Mouse (Mus musculus): ENCODE results near the gene Sap25. TPM values are rescaled to one million over a fixed set of nuclear protein-coding genes. Genes with fewer than 3 reads are reported as not detected.
A peak's percentile ranks its signal among the peaks of the same experiment; 100 is the strongest.

Gene Sap25
- 4.8 and 6.4 TPM in 2 replicates for polyA plus RNA-seq (2016; fragmentation: Nextera tagmentation; extraction: Ambion mirVana)

DNA sequence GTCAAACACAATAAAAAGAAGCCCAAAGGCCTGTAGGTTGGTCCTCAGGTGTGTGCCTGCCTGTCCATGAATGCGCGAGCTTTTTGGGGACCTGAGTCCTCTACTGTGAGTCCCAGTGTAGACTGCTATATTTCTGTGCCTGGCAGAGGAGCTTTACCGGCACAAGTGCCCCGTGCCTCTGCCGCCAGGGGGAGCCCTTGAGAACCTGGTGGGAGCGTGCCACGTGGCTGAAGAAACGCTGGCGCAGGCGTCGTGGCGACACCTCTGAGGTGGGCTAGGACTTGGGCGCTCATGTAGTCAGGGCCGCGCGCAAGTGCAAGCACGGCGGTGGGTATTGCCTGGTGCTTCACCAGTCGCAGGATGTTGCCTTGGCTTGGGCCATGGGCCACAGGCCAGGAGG, at the start of gene Sap25:
Sap25 (plus strand) TSS at position 281 of the 400 bp plus-strand sequence.
- H3K27me3 ChIP-seq (ENCODE audit: insufficient read depth, poor library complexity, severe bottlenecking), result peaks cover 39% of the 10 kb centered on the region
- H3K27ac ChIP-seq, result no peak within 1 kb of the TSS
- WGBS, result 84% methylated on average over 19 of the region's 19 CpGs
- H3K4me1 ChIP-seq, result peaks cover 34% of the 10 kb centered on the region
- no peak within 1 kb of the TSS for H3K4me3 ChIP-seq
- H3K9me3 ChIP-seq, result no peaks in the 10 kb centered on the region
- peaks cover 68% of the 10 kb centered on the region for H3K36me3 ChIP-seq
- no peak for DNase-seq (ENCODE audit: low spot score)

DNA sequence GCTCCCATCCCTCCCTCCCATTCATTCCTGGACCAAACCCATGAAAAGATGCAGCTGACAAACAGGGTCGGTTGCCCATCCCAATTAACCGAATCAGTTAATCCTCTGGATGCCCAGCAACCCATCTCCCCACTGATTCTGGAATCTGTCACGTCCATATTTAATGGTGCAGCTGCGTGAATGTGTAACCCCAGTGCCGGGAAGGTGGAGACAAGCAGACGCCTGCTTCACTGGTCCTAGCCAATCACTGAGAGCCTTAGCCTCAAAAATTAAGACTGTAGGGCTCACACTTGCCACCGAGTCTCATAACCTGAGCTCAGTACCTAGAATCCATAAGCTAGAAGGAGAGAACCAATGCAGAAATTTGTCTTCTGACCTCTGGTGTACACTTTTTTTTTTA, 45.2 kb upstream of the Sap25 start:
- Histone ChIP-seq H3K9me3 (no peaks in the 10 kb centered on the region), H3K27me3 (ENCODE audit: insufficient read depth, poor library complexity, severe bottlenecking) (no peaks in the 10 kb centered on the region), H3K4me1 (peaks cover 15% of the 10 kb centered on the region), H3K4me3 (no peak overlapping the region), H3K27ac (no peak overlapping the region), H3K36me3 (peaks cover 11% of the 10 kb centered on the region; the same call in 1 of the 2 replicates)
- 77% methylated on average over 7 of the region's 7 CpGs for WGBS
- DNase-seq (ENCODE audit: low spot score), result no peak

DNA sequence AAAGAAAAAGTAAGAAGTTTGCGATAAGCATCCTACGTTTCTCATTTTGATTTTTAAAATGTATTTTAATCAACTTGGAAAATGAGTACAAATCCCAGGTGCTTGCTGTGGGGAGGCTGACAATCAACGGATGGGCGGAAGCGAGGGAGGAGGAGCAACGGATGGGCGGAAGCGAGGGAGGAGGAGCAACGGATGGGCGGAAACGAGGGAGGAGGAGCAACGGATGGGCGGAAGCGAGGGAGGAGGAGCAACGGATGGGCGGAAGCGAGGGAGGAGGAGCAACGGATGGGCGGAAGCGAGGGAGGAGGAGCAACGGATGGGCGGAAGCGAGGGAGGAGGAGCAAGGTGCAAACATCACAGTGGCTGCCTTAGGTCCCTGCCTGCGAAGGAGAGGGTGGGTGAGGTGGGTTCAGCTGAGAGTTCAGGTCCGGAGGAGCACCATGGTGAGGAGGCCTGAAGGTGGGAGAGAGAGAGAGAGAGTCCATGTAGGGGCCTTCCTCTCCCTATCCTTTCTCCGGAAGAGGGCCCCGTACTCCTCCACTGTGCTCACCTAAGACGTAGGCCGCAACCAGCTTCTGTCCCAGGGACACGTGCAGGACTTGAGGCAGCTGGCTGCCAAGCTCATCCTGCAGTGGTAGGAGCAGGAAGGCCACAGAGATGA, 44.4 kb upstream of the Sap25 start:
- peak overlapping the region; percentile 60; the same call in 1 of the 2 replicates for H3K27ac ChIP-seq
- H3K9me3 ChIP-seq, result no peaks in the 10 kb centered on the region
- peaks cover 15% of the 10 kb centered on the region for H3K4me1 ChIP-seq
- H3K4me3 ChIP-seq, result peak overlapping the region; percentile 36
- 31% methylated on average over 30 of the region's 30 CpGs for WGBS
- H3K36me3 ChIP-seq, result peaks cover 11% of the 10 kb centered on the region; the same call in 1 of the 2 replicates
- no peak for DNase-seq (ENCODE audit: low spot score)
- no peaks in the 10 kb centered on the region for H3K27me3 ChIP-seq (ENCODE audit: insufficient read depth, poor library complexity, severe bottlenecking)

GRCm38 (mm10) chr5:137597625-137598024, 43.5 kb upstream of the Sap25 start:
- no peak overlapping the region for H3K27ac ChIP-seq
- no peaks in the 10 kb centered on the region for H3K27me3 ChIP-seq (ENCODE audit: insufficient read depth, poor library complexity, severe bottlenecking)
- H3K4me1 ChIP-seq, result peaks cover 21% of the 10 kb centered on the region
- no peak for DNase-seq (ENCODE audit: low spot score)
- H3K36me3 ChIP-seq, result peaks cover 11% of the 10 kb centered on the region; the same call in 1 of the 2 replicates
- no peaks in the 10 kb centered on the region for H3K9me3 ChIP-seq
- H3K4me3 ChIP-seq, result no peak overlapping the region
- WGBS, result 89% methylated on average over 6 of the region's 6 CpGs

- 68% methylated on average over 2 of the region's 2 CpGs for WGBS
- H3K27ac ChIP-seq, result no peak overlapping the region
- no peak for DNase-seq (ENCODE audit: low spot score)
- H3K27me3 ChIP-seq (ENCODE audit: insufficient read depth, poor library complexity, severe bottlenecking), result no peaks in the 10 kb centered on the region
- H3K4me3 ChIP-seq, result no peak overlapping the region
- H3K36me3 ChIP-seq, result peaks cover 11% of the 10 kb centered on the region; the same call in 1 of the 2 replicates
- peaks cover 24% of the 10 kb centered on the region for H3K4me1 ChIP-seq
- H3K9me3 ChIP-seq, result no peaks in the 10 kb centered on the region
Observed at GRCm38 (mm10) chr5:137598100-137598826, 42.9 kb upstream of the Sap25 start.

DNA sequence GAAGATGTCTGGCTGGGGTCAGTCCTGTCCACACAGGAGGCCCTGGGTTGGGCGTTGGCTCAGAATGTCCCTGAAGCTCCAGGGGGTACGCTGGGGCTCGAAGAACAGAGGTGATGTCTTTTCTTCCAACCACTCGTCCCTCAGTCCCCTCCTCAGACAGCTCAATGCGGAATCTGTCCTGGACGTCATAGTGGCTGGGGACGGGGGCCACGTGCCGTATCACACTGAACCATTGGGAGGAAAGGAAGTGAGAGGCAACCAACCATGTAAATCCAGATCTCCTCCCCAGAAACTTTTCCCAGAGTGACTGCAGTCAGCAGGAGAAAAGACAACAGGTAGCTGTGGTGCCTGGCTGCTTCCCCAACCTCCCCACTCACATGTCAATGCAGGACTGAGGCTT, 41.5 kb upstream of the Sap25 start:
- Histone ChIP-seq H3K36me3 (peaks cover 19% of the 10 kb centered on the region; the same call in 1 of the 2 replicates), H3K27ac (peak overlapping the region; percentile 96; the same call in 1 of the 2 replicates), H3K4me1 (peaks cover 24% of the 10 kb centered on the region), H3K4me3 (peak overlapping the region; percentile 85), H3K27me3 (ENCODE audit: insufficient read depth, poor library complexity, severe bottlenecking) (no peaks in the 10 kb centered on the region), H3K9me3 (no peaks in the 10 kb centered on the region)
- 63% methylated on average over 9 of the region's 9 CpGs for whole genome bisulfite sequencing
- no peak for DNase-seq (ENCODE audit: low spot score)

DNA sequence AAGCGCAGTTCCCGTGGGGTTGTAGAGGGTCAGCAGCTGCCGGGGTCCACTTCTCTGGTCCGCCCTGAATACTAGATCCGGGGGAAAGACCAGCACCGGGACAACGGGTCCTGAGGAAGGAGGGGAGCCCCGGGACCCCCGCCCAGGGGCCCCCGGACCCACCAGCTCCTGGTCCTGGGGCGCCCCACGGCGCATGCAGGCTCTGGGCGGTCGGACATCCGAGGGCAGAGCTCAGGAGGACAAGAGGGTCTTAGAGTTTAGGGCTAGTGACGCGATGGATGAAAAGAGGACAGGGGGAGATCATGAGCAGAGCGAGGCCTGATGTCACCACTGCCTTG, 40.9 kb upstream of the Sap25 start:
- 3% methylated on average over 19 of the region's 19 CpGs for WGBS
- no peak for DNase-seq (ENCODE audit: low spot score)
- H3K27me3 ChIP-seq (ENCODE audit: insufficient read depth, poor library complexity, severe bottlenecking), result no peaks in the 10 kb centered on the region
- H3K9me3 ChIP-seq, result no peaks in the 10 kb centered on the region
- H3K4me1 ChIP-seq, result peaks cover 24% of the 10 kb centered on the region
- peaks cover 23% of the 10 kb centered on the region for H3K36me3 ChIP-seq
- peak overlapping the region; percentile 96 for H3K27ac ChIP-seq
- H3K4me3 ChIP-seq, result peak overlapping the region; percentile 85

- WGBS, result under 1% methylated on average over 41 of the region's 41 CpGs
- peak within 1 kb of the TSS; percentile 96 for H3K27ac ChIP-seq
- peak within 1 kb of the TSS; percentile 85 for H3K4me3 ChIP-seq
- DNase-seq (ENCODE audit: low spot score), result peak; percentile 99
- H3K27me3 ChIP-seq (ENCODE audit: insufficient read depth, poor library complexity, severe bottlenecking), result no peaks in the 10 kb centered on the region
- no peaks in the 10 kb centered on the region for H3K9me3 ChIP-seq
- peaks cover 26% of the 10 kb centered on the region for H3K36me3 ChIP-seq
- H3K4me1 ChIP-seq, result peaks cover 24% of the 10 kb centered on the region
Observed at GRCm38 (mm10) chr5:137600619-137601364, 40.3 kb upstream of the Sap25 start, which contains the start of gene Mospd3. Gene Mospd3 (minus strand): TSS chr5:137601058.

DNA sequence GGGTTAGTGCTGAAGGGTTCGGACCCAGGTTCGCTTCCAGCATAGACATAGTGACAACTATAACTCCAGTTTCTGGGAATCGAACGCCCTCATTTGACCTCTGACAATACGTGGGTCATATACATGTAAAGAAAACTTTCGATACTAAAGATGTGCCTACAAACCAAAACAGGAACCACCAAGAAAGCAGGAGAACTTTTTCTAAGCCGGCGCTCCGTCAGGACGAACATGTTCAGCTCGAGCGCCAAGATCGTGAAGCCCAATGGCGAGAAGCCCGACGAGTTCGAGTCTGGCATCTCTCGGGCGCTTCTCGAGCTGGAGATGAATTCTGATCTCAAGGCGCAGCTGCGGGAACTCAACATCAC, 39.8 kb upstream of the Sap25 start:
- under 1% methylated on average over 22 of the region's 22 CpGs for WGBS
- H3K36me3 ChIP-seq, result peaks cover 31% of the 10 kb centered on the region
- no peak for DNase-seq (ENCODE audit: low spot score)

DNA sequence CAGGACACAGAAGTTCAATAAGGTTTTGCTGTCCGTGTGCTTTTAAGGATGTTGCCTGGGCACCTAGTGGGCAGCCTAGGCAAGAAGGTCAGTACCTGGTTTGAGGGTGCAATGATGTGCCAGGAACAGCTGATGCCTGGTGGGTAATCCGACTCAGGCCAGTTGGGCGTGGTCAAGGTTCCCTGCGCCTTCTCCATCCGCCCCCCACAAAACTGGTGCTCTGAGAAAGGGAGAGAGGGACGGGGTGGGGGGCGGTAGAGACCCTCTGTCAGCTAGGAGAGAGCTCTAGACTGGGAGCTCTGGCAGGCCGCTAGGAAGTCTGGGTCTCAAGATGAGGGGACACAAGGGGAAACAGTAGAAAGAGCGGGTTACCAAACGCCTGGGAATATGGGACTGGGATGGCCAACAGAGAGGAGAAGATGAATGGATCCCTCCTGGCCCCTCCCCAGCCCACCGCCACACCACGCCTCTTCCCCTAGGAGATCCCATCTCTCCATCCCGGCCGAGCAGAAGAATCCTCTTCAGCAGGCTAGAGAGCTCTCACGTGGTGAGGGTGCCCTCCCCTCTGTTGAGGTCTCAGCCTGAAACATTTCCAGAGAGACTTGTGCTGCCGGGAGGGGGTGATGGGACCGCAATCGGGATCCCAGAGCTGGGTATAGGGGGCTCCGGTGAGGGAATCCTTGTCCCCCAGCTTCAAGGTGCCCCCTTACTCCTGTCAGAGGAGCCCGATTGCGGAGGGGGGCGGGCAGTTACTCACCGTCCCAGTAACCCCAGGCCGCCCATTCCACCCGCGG, 33.1 kb upstream of the Sap25 start:
- WGBS, result 17% methylated on average over 26 of the region's 26 CpGs
- Histone ChIP-seq H3K9me3 (no peaks in the 10 kb centered on the region), H3K36me3 (peaks cover 41% of the 10 kb centered on the region), H3K27ac (peak overlapping the region; percentile 72), H3K4me3 (peak overlapping the region; percentile 52), H3K27me3 (ENCODE audit: insufficient read depth, poor library complexity, severe bottlenecking) (peaks cover 16% of the 10 kb centered on the region), H3K4me1 (peaks cover 50% of the 10 kb centered on the region)
- no peak for DNase-seq (ENCODE audit: low spot score)

More for the DNA sequence above, 39.8 kb upstream of the Sap25 start:
- Histone ChIP-seq H3K4me3 (peak overlapping the region; percentile 85), H3K4me1 (peaks cover 24% of the 10 kb centered on the region), H3K27ac (peak overlapping the region; percentile 96), H3K27me3 (ENCODE audit: insufficient read depth, poor library complexity, severe bottlenecking) (no peaks in the 10 kb centered on the region), H3K9me3 (no peaks in the 10 kb centered on the region)

DNA sequence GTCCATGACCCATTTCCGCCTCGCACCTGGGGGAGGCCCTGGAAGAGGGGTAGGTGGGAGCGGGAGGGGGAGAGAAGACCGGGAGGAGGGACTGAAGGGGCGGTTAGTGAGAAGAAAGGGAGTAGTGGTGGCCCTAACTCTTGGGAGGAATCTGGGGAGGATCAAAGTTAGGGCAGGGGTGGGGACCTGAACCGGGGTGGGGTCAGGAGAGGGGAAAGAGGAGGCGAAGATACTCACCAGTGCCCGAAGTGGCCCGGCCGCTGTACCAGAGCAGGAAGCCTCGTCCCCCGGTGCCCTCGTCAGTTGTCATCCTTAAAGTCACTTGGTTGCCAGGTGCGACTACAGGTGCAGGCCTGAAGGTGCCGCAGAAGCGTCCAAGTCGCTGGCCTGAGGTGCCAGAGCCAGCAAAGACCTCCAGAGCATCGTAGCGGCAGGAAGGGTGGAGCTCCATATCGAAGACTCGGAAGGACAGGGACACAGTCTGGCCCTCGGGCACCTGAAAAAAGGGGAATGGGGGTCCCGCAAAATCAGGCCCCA, 32.4 kb upstream of the Sap25 start:
- Histone ChIP-seq H3K4me3 (peak overlapping the region; percentile 52), H3K27me3 (ENCODE audit: insufficient read depth, poor library complexity, severe bottlenecking) (peaks cover 16% of the 10 kb centered on the region), H3K9me3 (no peaks in the 10 kb centered on the region), H3K27ac (peak overlapping the region; percentile 72), H3K36me3 (peaks cover 39% of the 10 kb centered on the region), H3K4me1 (peaks cover 57% of the 10 kb centered on the region)
- DNase-seq (ENCODE audit: low spot score), result no peak
- WGBS, result 15% methylated on average over 23 of the region's 23 CpGs

- Histone ChIP-seq H3K27ac (peak overlapping the region; percentile 93; the same call in 1 of the 2 replicates), H3K27me3 (ENCODE audit: insufficient read depth, poor library complexity, severe bottlenecking) (peaks cover 16% of the 10 kb centered on the region), H3K4me3 (peak overlapping the region; percentile 52; the same call in 1 of the 2 replicates), H3K9me3 (no peaks in the 10 kb centered on the region), H3K4me1 (peaks cover 60% of the 10 kb centered on the region), H3K36me3 (peaks cover 34% of the 10 kb centered on the region)
- no peak for DNase-seq (ENCODE audit: low spot score)
- WGBS, result 61% methylated on average over 3 of the region's 3 CpGs
Observed at GRCm38 (mm10) chr5:137609292-137609691, 31.8 kb upstream of the Sap25 start.
